ENCODE assay signal across 7 mouse cellular contexts in the genomic region with DNA sequence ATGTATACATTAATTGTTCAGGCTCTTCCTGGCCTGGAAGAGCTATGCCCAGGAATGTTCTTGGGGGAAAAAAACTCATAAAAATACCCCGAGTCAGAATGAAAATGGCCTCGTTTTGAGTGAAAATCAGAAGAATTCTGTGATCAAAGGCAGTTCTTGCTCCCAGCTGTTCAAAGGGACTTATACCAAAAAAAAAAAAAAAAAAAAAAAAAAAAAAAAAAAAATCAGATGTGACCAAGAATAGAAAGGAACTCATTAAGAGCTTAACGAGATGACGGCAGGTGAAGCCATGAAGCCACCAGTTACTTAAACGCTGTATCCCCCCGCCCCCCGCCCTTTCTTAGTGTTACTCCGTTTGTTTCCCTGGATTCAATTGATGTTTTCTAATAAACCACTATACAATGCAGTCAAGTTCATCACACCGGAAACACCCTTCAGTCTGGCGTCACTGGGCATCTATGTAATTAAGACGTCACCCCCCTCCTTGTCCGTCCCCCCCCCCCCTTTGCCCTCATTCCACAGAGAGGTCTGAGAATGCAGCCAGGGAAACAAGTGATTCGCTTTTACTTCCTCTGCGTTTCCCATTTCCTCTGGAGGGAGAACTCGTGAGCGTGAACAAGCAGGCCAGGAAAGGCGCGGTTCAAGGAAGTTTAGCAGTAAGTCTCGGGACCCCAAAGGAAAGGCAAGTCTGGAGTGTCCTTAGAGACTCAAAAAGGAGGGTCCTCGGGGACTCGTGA.
A peak's percentile ranks its signal among the peaks of the same experiment; 100 is the strongest.
DNase-seq lines count a peak whose midpoint lies in the region; ATAC-seq and TF ChIP-seq lines count a peak whose summit lies in the region.

No protein-coding gene starts in this region.

- H3K27me3 ChIP-seq in heart, adult 2 months (ENCODE audit: control insufficient read depth, insufficient read depth, low read length): no peaks in the 10 kb centered on the region

- H3K36me3 ChIP-seq in heart, adult 2 months (ENCODE audit: control insufficient read depth, insufficient read depth, low read length): no peaks in the 10 kb centered on the region

- H3K4me1 ChIP-seq in heart, adult 2 months (ENCODE audit: control insufficient read depth, insufficient read depth, low read length): peaks cover 1% of the 10 kb centered on the region; the same call in 1 of the 2 replicates

- H3K9ac ChIP-seq in heart, adult 2 months (ENCODE audit: low read depth, low read length): no peak overlapping the region

- intact Hi-C loops in heart, adult 2 months (cut with DNase I): no loop called here

- no peak for TF ChIP-seq CTCF in heart, adult 2 months (IDR thresholded peaks at IDR 0.05)

- 35% methylated on average over 21 of the region's 21 CpGs for WGBS in heart, adult 2 months

- TF ChIP-seq POLR2A in heart, adult 2 months (IDR thresholded peaks at IDR 0.05; ENCODE audit: insufficient read depth, low read depth, low read length): no peak

- H3K79me2 ChIP-seq in heart, adult 2 months (replicated peaks; ENCODE audit: control insufficient read depth, insufficient read depth, low read length): no peaks in the 10 kb centered on the region

- peak; percentile 44 for DNase-seq in embryo, embryonic 11 days
- DNase-seq in heart, adult 2 months: peak; percentile 23 to 28
- peak; percentile 18 for DNase-seq in kidney, adult 18-20 months
- peak; percentile 52 for DNase-seq in lung, postnatal 25 days (ENCODE audit: low spot score)
- DNase-seq in gastrocnemius, adult 8-10 months (ENCODE audit: low spot score in 2 of 2): no peak
- DNase-seq in right cerebral cortex, adult 18-20 months: no peak

- no peak for TF ChIP-seq EP300 in heart, adult 2 months (IDR thresholded peaks at IDR 0.05; ENCODE audit: insufficient read depth, low read depth, low read length)

- H3K4me3 ChIP-seq in heart, adult 2 months: no peak overlapping the region; the same call in 1 of the 2 replicates

- H3K27ac ChIP-seq in heart, adult 2 months: peak overlapping the region; percentile 27

- no peak for ATAC-seq in inflammation-experienced regulatory T-cells, adult 6 months

Comparison
In these comparisons a context has a peak if more than half of its experiments do, and no peak if none do; other contexts are left out.
1. DNase-seq: peak in embryo, embryonic 11 days (single experiment), heart, adult 2 months (2 of 2), kidney, adult 18-20 months (single experiment) and lung, postnatal 25 days (single experiment); none in gastrocnemius, adult 8-10 months (0 of 2) and right cerebral cortex, adult 18-20 months (single experiment).